Mouse (Mus musculus): ENCODE measurements around the gene Gabarapl2.
A peak's percentile ranks its signal among the peaks of the same experiment; 100 is the strongest.
"Not testable (repeated sequence)": the region's sequence is repeated elsewhere in the genome, so short reads cannot be mapped to it uniquely, and the experiment has no call there.

Gene Gabarapl2

DNA sequence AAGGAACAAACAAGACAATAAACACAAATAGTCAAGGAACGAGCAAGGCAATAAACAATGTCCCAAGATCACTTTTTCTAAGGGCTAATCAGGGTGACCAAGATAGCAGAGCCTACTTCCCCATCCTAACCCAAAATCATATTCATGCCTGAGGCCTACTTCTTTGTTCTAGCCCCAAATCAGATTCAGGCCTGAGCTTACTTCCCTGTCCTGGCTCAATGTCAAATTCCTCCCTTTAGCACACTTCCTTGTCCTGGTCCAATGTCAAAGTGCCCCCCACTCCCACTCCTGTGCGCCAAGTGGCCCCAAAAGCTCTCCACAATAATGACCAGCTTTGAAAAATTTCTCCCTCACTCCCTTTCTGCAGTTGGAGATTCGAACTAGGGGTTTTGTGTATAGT lies 3.3 kb upstream of the Gabarapl2 start:
- no peak for DNase-seq (ENCODE audit: low read depth)

DNA sequence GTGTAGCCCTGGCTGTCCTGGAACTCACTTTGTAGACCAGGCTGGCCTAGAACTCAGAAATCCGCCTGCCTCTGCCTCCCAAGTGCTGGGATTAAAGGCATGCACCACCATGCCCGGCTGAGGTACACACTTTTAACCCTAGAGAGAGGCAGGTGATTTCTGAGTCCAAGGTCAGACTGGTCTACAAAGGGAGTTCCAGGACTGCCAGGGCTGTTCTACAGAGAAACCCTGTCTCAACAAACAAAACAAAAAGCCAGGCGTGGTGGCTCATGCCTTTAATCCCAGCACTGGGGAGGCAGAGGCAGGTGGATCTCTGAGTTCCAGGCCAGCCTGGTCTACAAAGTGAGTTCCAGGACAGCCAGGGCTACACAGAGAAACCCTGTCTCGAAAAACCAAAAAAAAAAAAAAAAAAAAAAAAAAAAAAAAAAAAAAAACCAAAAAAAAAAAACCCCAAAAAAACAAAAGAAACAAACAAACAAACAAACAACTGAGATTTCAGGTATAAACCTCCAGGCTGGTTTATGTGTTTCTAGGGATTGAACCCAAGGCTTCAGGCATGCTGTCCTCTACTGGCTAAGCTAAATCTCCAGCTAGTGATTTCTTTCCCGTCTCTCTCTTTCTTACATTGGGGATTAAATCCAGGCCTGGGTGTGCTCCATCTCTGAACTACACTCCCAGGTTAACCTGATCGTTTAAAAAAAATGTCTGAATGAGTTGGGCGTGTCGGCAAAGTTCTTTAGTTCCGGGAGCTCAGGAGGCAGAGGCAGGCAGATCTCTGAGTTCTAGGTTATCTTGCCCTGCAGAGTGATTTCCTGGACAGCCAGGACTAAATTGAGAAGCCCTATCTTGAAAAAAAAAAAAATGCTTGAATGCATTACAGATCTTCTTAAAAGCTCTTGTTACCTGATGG lies 2.2 kb upstream of the Gabarapl2 start:
- DNase-seq (ENCODE audit: low read depth): not testable (repeated sequence)

DNA sequence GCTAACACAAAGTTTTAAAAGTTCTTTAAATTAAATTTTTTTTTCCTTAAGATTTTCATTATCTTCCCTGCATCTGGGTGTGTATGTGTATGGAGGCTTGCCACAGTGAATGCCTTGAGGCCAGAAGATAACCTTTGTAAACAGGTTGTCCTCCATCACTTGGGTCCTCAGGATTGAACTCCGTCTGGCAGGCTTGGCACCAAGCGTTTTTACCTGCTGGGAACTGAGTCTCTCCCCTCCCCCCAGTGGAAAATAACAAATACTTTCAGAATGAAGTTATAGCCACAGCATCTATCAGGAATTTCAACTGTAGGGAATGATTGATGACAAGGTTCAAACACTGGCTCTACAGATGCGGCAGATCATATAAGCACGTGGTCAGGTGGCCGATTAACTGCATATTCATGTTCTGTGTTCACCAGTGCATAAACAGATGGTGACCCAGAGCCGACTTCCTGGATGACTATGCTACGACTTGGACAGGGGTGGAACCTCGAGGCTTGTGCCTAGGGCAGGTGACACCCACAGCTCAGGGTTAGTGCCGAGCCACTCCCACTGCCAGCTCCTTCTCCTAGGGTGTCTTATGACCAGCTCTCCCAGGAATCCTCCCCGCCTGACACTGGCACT lies 874 bp upstream of the Gabarapl2 start:
- peak; percentile 74 for DNase-seq (ENCODE audit: low read depth)

DNA sequence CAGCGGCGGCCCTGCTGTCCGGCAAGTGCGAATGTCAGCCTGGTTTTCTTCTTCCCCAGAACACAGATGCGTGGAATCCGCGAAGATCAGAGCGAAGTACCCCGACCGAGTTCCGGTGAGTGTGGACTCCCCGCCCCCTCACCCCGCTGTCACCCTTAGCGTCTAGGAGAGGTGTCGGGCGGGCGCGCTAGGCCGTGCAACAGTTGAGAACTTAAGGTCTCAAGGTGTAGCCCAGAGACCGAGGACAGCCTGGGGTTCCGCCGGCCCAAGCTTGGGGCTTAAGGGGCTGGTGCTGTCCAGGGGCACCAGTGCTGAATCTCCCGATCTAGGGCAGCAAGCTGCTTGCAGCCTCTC lies 575 bp downstream of the Gabarapl2 start:
- no peak for DNase-seq (ENCODE audit: low read depth)

DNA sequence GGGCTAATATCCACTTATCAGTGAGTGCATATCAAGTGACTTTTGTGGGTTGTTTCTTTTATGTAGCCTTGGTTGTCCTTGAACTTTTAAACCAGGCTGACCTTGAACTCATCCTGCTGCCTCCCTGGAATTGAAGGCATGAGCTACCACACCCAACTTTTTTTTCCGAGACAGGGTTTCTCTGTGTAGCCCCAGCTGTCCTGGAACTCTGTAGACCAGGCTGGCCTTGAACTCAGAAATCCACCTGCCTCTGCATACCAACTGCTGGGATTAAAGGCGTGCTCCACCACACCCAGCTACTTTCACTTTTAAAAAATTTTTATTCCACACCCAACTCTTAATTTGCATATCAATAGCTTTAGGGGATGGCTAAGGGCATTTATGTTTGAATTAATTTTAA lies 3.0 kb downstream of the Gabarapl2 start:
- DNase-seq (ENCODE audit: low read depth): no peak

DNA sequence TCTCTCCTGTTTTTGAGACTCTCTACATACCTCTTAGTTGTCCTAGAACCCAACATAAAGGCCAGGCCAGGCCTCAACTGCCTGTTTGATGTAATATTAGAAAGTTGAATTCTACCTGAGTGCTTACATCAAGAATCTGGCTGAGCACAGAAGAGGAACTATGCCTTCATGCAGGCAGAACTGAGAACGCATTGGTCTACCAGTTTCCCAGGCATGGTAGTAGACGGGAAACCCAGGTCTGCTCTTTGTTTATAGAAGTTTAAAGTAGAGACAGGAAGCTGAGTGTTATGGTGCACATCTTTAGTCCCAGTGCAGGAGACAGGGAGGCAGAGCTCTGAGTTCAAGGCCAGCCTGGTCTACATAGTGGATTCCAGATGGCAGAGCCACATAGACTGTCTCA lies 6.6 kb downstream of the Gabarapl2 start:
- DNase-seq (ENCODE audit: low read depth): no peak

DNA sequence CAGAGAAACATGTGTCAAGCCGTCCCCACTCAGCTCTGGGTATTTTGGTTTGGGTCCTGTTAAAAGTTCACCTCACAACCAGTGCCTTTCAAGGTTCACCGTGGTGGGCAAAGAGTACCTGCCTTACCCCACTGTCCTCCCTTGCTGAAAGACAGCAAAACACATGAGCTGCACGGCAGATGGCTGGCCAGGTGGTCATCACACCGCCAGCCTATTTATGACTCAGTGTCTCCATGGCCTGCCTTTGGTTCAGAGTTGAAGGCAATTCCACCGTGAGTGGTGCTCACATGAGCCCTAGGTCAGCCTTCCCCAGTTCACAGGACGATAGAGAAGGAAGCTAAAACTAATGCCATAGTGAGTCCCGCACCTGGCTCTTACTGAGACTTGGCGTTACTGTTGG lies 7.5 kb downstream of the Gabarapl2 start:
- DNase-seq (ENCODE audit: low read depth): no peak

DNA sequence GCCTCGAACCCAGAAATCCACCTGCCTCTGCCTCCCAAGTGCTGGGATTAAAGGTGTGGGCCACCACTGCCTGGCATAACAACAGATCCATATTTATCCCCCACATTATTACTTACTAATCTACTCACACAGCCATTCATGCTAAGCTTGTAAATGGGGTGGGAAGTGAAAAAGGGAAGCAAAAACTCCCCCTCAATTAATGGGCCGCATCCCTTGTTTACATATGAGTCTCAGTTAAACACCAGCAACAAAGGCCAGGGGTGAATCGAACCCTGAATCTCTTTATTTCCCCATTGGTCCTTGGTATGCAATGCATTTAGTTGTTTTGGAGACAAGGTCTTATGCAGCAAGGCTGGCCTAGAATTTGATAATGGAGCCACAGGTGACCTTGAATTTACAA lies 10.3 kb downstream of the Gabarapl2 start:
- no peak for DNase-seq (ENCODE audit: low read depth)

DNA sequence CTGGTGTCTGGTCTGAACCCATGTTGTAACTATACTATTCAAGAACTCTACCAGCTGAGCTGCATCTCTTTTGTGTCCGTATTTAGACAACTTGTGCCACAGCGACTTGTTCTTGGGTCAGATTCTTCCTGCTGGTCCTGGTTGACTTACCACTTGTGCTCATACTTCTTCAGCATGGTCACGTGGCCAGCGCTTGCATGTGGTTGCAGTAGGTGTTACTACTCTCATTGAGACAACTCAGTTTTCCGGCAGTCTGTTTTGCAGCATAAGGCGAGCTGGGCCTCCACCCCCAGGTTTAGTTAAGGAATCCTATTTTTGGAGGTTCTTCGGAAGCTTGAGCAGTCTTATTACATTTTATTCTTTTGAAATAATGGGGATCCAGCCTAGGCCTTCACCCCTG lies 10.8 kb downstream of the Gabarapl2 start:
- no peak for DNase-seq (ENCODE audit: low read depth)

DNA sequence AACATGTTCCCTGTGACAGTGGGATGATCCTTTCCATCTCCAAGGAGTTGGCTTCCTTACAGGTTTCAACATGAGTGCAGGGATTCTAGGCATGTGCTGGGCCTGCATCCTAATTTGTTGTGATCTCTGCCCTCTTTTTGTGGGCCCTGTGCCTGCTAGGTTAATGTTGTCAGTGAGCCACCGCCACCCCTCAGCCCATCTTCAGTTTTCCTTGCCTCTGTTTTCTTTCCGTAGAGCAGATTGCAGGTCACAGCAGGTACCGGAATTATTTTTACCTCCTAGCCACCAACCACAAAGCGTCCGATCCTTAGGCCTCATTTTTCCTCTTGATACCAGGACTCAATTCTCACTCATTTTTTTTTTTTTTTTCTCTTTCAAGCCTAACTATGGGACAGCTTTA lies 11.4 kb downstream of the Gabarapl2 start:
- no peak for DNase-seq (ENCODE audit: low read depth)

DNA sequence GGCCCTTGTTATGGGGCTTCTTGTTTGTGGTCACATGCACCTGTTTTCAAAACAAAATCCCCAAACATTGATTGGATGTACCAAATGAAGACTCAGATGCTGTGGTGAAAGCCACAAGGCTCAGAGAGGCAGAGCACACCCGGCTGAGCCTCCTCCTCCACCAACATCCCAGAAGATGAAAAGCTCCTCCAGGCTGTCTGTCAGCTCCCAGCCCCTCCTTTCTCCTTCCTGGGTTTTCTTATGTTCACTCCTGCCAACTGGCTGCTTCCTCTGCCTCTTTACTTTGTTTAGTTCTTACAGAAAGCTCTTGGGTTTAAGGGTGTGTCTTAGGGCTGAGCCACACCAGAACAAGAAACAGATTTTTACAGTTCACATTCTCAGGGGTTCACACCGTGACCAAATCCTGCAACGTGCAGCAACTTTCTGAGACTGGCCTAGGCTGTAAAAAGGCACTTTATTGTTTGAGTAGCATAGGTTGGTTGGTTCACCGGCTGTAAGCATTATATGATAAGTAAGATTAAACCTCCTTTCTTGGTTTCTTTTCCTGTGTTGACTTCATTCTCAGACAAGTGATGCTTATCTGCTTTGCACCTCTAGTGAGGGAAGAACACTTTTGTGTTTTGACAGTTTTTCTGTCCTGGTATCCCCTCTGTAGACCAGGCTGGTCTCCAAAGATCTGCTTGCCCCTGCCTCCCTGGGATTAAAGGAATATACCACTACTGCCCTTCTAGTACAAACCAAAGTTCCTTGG lies 14.5 kb downstream of the Gabarapl2 start:
- DNase-seq (ENCODE audit: low read depth): no peak

DNA sequence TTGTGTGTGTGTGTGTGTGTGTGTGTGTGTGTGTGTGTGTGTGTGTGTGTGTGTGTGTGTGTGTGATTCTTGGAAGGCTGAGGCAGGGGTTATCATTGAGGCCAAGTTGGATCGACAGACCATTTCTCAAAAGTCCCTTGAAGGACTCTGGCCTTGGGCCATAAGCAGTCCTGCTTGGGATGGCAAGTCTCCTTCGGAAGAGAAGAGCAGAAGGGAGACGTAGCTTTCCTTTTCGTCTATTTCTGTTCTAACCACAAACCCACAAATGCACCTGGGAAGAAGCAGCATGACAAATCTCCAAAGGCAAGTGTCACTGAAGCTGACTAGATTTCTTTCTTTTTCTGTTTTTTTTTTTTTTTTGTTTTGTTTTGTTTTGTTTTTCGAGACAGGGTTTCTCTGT lies 15.4 kb downstream of the Gabarapl2 start:
- DNase-seq (ENCODE audit: low read depth): no peak

DNA sequence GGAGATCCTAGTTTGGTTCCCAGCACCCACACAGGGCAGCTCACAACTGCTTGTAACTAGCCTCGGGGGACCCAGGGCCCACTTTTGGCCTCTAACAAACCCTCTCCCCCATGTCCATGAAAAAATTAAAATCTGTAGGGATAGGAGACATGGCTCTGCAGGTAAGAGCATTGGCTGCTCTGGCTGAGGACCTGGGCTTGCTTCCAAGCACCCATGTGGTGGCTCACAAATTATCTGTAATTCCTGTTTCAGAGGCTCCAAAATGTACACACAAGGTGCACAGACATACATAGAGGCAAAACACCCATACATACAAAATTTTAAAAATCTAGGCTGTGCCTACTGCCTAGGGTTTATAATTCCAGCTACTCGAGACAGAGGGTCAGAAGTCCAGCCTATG lies 16.7 kb downstream of the Gabarapl2 start:
- no peak for DNase-seq (ENCODE audit: low read depth)

DNA sequence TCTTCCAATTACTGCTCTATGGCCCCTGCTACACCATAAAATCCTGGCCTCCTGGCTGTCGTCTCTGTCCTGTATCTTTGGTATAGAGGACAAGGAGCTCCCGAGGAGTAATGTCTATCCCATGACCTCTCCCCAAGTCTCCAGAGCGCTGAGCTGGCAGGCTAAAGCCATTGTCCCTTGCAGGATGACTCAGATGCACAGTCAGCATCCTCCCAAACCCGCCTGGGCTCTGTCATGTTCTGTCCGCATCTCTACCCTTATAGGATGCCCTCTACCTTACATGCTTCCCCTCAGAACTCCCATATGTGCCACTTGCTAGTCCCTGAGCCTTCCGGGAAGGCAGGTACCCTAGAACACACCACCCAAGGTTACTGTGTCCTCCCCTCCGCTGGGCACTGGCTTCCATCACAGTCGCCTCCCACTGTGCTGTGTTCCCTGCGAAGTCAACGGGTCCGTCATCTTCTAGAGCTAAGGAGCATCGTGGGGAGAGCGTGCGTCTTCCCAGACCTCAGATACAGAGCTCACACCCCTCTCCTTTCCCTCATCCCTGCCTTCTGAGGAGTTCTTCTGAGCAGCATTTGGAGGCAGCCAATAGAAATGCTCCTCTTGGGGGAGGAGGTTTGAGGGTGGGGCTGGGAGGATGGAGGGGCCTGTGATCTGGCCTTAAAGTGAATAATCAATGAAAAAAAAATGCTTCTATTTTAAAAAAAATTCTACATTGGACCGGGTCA lies 20.3 kb downstream of the Gabarapl2 start:
- no peak for DNase-seq (ENCODE audit: low read depth)

DNA sequence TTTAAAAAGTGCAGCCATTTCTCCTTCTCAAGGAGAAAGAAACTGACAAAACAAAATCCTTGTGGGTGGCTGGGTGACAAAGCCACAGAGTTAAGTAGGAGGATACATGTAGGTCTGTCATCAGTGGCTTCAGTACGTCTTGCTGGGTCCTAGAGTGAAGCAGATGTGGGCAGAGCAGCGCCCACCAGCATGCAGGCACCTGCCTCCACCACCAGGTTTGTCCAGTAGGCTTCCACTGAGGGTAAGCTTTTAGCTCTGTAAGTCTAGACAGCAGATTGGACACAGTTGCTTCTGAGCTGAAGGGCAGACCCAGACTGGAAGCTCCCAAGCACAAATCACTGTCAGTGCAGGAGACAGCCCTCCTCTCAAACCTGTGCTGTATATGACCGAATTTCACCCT lies 20.8 kb downstream of the Gabarapl2 start:
- DNase-seq (ENCODE audit: low read depth): no peak

DNA sequence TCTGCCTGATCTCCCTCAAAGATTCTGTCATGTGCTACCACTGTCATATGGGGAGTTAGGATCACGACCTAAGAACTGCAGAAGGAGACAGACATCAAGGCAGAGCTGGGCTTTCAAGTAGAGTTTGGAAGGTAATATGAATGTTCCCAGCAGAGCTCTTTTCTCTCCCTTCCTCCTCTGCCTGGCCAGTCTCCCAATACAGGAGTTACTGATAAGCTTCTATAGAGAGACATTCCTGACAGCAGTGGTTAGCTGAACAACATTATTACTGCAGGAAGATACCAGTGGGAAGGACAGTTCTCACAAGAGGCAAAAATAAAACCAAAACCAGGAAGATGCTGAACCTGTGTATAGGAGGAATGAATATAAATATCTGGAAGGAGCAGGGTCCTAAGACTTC lies 22.1 kb downstream of the Gabarapl2 start:
- no peak for DNase-seq (ENCODE audit: low read depth)

DNA sequence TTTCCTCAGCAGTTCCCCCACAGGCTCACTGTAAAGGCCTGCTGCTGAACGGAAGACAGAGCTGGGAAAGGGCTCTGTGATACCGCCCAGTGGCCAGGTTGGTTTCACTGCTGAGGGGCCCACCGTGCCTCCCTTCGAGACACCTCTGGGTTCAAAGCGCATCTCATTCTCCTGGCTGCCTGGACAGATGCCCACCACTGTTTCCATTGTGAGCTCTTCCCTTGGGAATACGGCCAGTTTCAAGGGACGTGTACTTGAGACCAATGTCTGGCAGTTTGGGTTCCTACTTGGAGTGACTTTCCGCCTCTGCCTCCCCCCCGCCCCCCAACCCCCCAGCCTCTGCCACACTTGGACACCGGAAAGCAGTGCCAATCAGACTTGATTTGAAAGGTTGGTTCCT lies 22.6 kb downstream of the Gabarapl2 start:
- DNase-seq (ENCODE audit: low read depth): no peak

DNA sequence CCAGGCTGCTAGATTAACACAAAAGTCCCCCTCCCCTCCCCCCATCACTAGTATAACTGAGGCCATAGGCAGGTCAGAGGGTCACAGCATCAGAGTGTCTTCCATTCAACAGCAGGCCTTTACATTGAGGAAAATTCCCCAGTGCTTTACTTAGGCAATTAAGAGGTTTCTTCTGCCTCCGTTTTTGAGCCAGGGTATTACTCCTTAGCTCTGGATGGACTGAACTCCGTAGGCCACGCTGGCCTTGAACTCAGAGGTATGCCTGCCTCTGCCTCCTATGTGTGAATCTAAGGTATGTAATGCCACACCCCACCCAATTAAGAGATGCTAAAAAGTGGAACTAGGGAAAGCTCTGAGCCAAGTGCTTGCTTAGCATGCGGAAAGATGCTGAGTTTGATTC lies 23.0 kb downstream of the Gabarapl2 start:
- DNase-seq (ENCODE audit: low read depth): no peak

DNA sequence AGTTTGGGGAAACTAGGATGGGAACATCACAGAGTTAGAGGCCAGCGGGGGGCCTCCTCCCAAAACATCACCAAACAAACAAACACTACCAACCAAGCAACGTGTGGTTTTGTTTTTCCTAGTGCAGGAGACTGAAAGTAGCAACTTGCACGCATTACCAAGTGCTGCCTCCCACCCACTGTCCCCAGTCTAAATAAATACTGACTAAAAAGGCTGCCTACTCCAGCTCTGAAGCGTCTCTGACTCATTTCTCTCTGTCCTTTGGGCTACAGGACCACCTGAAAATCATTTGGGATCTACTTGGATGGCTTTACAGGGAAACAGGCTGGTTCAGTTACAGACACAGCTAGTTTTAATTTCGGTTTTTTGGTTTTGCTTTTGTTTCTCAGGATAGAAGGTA lies 23.8 kb downstream of the Gabarapl2 start:
- DNase-seq (ENCODE audit: low read depth): peak; percentile 11

DNA sequence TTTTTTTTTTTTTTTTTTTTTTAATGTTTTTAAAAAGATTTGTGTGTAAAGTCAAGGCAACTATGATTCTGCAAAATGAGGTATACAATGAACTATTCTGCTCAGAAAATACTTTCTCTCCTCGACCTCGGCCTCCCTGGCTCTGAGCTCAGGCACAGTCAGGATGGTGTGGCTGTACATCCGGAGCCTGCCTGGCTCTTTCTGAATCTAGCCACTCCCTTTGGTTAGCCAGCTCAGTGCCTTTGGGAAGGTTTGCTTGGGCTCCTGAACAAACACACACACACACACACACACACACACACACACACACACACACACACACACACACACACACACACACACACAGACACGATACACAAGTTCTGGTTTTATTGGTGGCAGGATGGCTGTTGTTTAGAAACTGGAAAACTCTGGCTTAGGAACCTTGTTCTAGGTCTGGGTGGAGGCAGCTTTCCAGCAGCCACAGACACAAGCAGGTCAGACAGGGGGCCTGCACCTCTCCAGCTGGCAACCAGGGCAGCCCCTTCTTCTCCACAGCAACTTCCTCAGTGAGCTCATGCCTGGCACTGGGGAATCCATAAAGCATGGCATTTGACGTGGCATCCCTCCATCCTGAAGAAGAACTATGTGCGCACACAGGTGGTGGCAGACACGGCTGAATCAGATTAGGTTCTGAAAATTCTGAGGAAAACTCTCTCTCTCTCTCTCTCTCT lies 24.5 kb downstream of the Gabarapl2 start:
- DNase-seq (ENCODE audit: low read depth): peak; percentile 53

DNA sequence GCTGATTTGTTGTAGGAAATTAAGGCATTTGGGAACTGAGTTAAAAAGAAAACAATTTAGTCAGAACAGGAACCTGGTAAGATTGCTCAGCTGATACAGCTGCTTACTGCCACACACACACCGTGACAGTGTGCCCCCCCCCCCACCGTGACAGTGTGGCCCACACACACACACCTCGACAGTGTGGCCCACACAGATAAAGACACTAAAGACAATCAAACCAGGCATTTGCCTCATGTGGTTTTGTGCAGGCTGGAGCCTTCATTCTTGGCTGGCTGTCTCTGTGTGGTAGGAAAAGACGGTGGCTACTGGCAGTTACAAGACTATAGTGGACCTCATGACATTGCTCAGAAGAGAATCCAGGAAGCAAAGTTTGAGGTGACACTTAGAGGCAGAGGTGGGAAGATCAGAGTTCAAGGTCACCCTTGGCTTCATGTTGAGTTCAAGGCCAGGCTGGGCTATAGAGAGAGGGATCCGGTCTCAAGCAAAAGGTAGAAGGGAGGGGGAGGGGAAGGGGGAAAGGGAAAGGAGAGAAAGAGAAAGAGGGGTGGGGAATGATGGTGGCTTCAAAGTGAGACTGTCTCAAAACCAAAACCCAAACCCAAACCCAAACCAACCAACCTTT lies 26.9 kb downstream of the Gabarapl2 start:
- DNase-seq (ENCODE audit: low read depth): no peak
